Mouse (Mus musculus): ENCODE results near the gene BC048507.
"Not testable (repeated sequence)": the region's sequence is repeated elsewhere in the genome, so short reads cannot be mapped to it uniquely, and the experiment has no call there.

Gene BC048507

DNA sequence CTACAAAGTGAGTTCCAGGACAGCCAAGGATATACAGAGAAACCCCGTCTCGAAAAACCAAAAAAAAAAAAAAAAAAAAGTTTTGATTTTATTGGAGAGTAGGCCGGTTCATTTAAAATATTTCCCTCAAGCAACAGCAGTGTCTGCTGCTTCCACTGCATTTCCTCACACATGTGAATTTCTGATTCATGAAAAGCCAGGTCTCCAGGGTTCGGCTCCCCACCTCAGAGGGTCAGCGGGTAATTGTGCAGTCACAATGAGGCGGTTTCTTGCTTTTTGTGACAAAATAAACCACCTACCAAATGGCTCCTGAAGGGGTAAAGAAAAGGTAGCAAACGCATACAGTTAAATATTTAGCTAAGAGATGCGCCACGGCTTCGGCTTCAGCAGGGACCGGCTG is at the start of gene BC048507:
Gene BC048507, plus strand, starts transcription at position 301 of the 400 bp plus-strand sequence.
- DNase-seq (ENCODE audit: low read depth, low spot score): no peak

DNA sequence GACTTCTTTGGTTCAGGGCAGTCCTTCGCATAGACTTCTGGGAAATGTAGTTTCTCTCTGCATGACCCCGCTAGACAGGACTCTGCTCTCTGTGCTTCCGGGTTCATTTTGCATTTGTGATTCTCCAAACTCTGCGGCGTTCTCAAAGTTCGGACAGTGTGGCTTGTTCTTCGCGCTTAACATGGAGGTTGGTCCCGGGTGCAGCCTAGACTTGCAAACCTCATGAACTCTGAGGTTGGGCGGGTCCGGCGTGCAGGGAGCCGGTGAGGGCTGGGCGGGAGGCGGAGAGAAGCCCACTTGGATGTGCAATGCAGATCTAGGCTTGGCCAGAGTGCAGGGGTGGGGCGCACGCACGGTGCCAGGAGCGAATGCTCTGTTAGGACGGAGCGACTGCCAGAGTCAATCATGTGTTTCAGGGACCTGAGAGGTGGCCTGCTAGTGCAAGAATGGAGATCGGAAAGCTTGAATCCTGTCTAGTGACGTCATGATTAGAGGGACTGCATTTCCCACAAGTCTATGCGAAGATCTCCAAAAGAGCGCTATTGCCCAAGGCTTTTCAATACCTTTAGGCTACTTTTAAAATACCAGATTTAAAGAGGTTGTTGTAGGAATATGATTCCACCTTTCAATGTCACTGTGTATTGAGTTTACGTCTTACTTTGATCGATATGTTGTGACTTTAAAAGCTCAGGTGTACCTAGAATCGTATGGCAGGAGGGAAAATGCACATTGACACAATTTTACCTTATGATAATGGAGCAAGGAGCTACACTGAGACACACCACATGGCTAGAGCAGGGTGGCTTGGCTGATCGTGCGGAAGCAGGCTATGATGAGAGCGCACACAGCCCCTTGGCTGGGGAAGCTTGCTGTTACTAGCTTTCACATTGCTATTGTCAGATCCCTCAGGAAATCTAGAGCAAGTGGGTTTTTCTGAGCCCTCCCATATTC is 49.1 kb upstream of the BC048507 start, which contains the start of gene Zfp273:
Gene Zfp273, plus strand, starts transcription at position 31 of the 951 bp plus-strand sequence.
- peak; percentile 21 for DNase-seq (ENCODE audit: low read depth, low spot score)

DNA sequence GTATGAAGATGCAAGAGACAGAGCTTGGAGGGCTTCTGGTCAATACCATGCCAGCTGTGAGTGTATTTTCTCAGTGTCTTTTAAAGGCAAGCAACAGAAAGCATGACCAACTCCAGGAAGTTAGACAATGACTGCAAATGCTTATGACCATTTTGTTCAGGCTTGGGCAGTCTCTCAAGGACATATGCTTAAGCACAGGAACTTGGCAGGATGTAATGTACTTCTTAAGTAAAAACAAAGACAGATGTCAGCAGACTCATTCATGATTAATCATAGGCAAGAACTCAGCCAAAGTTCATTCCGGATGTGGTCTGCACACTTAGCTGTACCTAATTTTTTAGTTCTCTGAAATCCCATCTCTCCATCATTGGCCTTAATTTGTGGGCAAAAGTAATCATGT is 44.5 kb upstream of the BC048507 start:
- DNase-seq (ENCODE audit: low read depth, low spot score): no peak

DNA sequence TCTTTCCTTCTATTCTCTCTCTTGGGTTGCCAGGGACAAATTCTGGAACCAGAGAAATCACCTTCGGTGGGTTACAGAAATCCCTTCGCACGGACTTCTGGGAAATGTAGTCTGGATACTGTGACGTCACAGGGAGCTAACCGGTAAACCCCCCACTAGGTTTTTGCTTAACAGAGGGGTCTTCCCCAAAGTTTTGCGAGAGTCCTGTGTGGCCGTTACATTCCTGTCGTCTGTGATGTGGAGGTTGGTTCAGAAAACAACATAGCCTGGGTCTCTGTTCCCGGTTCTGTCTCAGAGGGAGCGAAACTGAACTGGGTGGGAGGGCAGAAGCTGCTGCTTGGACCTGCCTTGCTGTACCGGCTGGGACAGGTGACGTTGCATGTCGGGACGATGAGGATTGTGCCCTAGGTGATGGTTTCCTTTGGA is 32.2 kb upstream of the BC048507 start, which contains the start of gene Gm10037:
Gene Gm10037, plus strand, starts transcription at position 196 of the 426 bp plus-strand sequence.
- DNase-seq (ENCODE audit: low read depth, low spot score): no peak

DNA sequence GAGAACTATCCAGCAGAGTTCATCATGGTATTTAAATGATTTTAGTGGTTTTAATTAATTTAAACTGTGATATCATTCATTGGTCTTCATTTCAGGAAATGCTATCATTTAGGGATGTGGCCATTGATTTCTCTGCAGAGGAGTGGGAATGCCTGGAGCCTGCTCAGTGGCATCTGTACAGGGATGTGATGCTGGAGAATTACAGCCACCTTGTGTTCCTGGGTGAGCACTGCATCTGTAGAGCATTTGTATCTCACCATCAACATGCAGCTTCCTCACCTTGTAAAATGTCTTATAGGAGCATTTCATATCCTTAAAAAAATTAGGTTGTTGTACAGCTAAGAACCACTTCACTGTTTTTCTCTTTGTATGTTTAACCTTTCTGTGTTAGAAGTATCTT is 30.0 kb upstream of the BC048507 start:
- not testable (repeated sequence) for DNase-seq (ENCODE audit: low read depth, low spot score)

DNA sequence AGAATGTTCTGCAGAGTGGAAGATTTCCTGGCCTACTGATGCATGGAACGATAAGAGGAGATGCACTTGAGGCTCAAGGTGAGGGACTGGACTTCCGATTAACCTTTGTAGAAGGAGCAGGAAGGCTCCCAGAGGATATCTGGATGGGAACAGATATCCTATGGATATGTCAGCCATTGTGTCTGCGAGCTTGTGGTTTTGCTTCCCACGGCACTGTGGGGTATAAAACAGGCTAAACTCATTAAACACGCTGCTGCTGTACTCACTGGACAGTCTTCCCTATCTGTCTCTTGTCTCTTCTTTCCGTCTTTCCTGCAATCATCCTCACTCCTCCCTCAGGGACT is 19.4 kb upstream of the BC048507 start:
- DNase-seq (ENCODE audit: low read depth, low spot score): no peak

DNA sequence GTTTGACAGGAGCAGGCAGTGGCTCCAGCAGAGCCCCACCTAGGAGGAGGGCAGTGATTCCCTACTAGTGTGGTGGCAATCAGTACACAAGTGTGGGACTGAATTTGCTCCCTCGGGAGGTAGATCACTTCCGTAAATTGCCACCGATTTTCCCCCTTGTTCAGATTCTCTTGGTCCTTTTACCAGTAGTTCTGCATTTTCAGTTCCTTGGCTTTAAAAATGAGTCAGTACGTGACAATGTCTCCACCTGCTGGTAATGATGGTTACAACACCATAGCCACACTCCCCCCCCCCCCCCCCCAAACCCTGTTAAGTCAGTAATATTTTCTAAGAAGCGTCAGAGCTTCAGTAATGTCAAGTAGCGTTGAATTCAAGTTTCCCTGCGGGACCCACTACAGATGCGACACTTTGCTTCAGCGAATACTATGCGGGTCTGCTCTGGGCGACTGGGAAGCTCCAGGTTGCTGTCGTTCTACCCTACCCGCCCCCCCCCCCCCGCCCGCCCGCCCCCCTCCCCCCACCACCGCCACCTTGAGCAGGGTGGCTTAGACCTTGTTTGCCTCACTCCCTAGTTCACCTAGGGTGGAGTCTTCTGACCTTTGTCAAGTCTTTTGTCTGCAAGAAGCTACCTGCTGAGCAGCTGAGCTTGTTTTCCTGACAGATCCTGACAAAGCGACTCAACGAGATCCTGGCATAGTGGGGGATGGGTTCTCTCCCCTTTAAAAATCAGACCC is 18.8 kb upstream of the BC048507 start:
- no peak for DNase-seq (ENCODE audit: low read depth, low spot score)

DNA sequence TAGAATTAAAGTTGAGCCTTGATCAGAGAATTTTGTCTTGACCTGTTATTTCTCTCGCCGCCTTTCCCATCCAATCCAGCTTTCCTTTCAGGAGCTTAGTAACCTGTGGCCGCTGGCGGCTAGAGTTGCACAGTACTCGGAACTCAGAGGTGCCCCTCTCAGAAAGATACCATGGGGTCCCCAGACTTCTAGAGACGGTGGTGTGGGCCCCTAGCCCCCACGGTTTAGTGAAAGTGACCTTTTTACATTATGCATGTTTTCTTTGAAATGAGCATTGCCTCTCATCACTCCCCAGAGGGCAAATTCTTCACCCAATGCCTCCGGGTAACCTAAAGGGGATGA is 18.3 kb upstream of the BC048507 start:
- no peak for DNase-seq (ENCODE audit: low read depth, low spot score)

DNA sequence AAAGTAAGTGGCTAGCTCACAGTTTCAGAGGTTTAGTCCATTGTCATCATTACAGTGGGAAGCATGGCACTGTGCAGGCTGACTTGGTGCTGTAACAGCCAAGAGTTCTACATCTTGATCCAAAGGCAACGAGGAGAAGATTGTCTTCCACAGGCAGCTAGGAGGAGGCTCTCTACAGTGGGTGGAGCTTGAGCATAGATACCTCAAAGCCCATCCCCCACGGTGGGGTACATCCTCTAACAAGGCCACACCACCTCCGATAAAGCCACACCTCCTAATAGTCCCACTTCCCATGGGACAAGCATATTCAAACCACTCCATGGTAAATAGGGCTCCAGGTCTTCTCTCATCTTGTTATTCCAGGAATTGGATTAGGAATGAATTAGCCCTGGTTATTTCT is 12.8 kb upstream of the BC048507 start:
- DNase-seq (ENCODE audit: low read depth, low spot score): no peak

DNA sequence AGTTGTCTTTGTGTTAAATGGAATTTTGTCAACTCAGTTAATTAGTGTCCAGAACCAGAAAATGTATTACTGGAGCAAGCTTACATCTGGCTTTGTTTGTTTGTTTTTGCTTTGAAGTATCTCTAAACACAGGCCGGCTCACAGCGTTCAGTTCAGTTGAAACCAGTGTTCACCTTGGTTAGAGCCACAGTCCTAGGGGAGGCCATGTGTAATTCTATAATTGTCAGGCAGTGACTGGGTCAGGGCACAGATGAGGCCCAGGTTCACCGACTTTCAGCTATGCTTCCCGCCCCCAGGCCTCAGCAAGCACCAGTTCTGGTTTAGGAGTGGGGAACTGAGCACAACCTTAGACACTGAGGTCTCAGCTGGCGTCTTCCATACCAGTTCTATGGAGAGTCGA is 10.0 kb upstream of the BC048507 start:
- DNase-seq (ENCODE audit: low read depth, low spot score): no peak

DNA sequence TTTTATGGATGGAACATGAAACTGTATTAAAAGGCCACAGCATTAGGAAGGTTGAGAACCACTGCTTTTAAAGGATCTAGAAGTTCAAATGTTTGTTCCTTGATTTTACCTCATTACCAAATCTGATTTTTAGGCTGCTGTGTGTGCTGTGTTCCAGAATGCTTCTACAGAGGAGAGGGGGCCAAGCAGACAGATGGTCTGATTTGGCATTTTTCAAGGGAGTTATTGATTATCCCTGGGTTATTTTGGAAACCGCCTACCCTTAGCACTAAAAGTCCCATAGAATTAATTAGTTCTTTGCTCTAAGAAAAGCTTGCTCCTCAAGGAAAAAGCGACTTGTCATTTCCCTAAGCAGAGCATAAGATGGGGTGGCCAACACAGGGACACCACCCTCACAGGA is 9.1 kb upstream of the BC048507 start:
- DNase-seq (ENCODE audit: low read depth, low spot score): no peak

DNA sequence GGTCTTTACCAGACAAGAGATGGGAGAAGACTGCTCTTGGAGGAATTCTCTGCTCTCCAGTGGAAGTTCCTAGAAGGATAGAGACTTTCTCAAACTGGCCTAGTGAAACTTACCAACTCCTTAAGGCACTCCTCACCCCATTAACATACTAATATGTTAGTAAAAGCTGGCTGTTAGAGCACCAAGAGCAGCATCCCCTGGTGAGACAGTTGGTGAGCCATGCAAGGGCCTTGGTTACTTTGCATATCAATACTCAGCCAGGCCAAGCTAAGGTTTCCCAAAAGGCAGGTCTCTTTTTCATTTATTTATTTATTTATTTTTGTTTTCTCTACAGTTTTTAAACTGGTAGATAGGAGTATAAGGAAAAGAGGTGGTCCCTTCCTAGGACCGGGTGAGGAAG is 5.8 kb upstream of the BC048507 start:
- DNase-seq (ENCODE audit: low read depth, low spot score): no peak

DNA sequence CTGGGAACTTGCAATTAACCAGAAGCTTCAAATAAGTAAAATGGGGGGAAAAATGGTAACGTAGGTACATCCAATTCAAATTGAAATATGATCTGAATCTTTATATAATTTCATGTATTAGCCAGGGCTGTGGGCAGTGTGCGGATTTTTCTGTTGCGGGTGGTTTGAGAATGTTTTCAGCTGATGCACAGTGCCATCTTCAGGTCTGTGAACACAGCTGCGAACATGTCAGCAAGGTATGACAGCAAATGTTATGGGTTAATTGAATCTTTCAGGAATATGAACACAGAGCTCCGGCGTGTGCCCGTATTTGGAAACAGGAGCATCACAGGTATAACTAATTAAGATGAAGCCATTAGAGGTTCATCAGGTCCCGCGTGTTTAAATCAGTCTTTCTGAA is 618 bp upstream of the BC048507 start:
- DNase-seq (ENCODE audit: low read depth, low spot score): no peak

DNA sequence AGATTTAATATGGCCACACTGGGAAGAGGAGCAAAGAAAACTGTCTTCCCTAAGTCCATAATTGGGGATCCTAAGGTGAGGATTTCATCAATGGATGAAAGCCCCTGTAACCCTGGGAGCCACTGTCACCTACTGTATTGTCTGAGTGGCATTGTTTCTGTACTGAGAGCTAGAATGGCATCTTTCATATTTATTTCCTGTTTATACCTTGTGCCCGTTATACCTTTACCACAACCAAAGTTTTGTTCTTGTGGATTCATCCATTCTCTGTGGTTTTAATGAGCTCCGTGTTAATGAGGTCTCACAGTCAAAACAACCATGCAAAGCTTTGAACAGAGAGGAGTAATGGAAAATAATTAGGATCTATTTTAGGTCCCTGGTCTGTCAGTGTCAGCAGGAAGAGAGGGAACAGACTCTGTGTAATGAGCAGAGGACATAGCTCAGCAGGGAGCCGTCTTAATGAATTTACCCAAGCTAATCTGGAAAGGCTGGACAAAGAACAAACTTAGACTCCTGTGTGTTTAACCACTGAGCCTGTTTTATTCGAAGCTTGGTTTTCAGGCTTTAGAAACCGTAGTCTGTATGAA is 1.7 kb downstream of the BC048507 start:
- no peak for DNase-seq (ENCODE audit: low read depth, low spot score)

DNA sequence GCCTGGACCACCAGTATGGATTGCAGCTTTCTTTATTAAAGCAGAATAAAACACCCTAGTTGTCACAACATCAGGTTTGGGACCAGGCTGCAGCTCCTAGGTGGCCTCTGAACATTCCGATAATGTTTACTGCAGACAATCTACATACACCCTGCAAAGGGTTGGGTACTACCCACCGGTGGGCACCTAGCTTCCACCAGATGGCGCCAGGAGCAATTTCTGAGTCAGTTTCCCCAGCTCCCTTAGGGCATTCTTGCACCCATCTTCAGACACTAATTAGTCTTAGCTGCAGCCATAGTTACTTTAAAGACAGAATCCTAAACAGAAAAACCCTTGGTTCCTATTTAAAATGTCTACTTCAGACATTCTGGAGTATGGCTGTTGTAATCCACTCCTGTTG is 4.8 kb downstream of the BC048507 start:
- DNase-seq (ENCODE audit: low read depth, low spot score): no peak

DNA sequence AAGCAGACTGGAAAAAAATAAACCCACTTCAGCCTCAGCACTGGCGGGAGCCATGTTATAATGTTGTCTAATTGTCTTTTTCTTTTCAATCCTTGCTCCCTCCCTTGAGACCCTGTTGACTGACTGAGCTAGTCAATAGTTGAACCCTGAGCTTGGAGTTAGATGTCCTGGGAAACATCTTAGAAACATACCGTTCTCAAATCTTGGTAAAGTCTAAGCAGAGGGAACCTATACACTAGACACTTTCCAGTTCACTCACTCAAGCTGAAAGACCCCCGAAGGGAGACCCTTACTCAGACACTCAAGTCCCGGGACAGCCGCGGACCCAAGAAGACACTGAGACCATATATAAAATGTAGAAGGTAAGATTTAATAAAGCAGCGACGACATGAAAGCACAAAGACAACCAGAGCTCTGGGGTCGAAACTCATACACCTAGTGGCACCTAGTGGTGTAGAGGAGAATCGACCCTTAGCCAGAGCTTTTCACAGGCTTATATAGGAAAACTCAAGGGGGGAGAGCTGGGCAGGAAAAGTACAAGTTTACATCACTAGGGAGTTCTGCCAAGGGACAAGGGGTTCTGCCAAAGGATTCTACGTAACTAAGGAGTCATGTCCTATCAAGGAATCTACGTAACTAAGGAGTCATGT is 13.0 kb downstream of the BC048507 start:
- not testable (repeated sequence) for DNase-seq (ENCODE audit: low read depth, low spot score)

DNA sequence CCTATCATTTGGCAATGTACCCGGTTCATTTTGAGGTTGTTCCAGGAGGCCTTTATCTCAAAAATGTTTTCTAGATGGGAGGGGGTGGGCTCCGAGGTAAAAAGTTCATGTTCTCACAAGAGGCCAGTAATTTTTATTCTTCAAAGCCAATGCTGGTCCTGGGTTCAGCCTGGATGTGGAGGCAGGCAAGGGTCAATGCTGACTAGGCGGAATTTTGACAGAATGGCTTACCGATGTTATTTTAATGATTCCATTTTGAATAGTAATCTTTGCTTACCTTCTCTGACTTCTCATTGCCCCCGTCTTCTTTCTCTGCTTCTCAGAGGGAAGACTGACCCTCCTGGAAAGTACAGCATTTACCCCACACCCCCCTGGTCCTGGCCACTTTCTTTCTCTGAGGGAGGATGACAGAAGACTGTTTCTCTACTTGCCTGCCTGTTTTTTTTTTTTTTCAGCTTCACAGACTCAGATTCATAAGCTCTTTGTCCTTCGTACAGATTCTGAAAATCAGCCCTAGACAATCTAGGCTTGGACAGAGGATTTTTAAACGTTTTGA is 13.7 kb downstream of the BC048507 start:
- no peak for DNase-seq (ENCODE audit: low read depth, low spot score)

DNA sequence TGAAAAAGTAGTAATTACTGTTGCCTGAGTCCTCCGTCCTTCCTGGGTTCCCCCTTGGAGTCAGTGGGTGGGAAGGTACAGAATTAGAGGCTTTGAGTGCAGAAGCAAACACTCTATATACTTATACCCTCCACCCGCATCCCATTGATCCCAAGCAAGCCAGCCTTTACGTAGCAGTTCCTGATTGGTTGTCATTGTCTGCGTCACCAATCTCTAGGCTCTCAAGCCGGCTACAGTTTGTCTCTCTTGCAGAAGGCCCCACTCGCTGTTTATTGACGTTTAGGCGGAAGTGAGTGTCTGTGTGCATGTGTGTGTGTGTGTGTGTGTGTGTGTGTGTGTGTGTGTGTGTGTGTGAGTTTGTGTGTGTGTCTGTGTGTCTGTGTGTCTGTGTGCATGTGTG is 20.8 kb downstream of the BC048507 start:
- no peak for DNase-seq (ENCODE audit: low read depth, low spot score)

DNA sequence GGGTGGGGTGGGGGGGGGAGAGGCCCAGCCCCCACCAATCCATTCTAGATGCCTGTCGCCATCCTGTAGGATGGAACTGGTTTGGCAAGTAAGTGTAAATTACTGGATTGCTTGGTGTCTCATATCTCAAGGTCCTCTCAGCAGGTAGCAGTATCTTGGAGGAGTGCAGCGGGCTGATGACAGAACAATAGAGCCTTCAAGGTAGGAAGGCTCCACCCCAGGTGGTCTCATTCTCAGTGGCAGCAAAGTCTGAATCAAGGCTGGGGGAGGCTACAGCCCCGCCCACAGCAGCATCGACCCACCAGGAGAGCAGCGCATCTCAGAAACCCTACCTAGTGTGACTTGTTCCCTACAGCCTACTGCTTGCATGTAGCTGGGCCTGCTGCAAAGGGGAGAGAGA is 46.6 kb downstream of the BC048507 start:
- no peak for DNase-seq (ENCODE audit: low read depth, low spot score)
